Mouse (Mus musculus) embryo, embryonic 10.5 days (tissue): ENCODE results near the gene Gstp3.
"Not testable (repeated sequence)": the region's sequence is repeated elsewhere in the genome, so short reads cannot be mapped to it uniquely, and the experiment has no call there.

Experiments used
- DNase-seq: peaks from one replicate; pipeline ENCODE4 v3.0.0-alpha.2; 2015; ENCODE audit warnings: low spot score

Gstp3 gene

GRCm38 (mm10) chr19:4089128-4089527 is 29.8 kb upstream of the Gstp3 start:
- no peak for DNase-seq

GRCm38 (mm10) chr19:4088146-4088545 is 28.8 kb upstream of the Gstp3 start:
- DNase-seq = no peak

- DNase-seq = no peak
Measured at GRCm38 (mm10) chr19:4087090-4087489, 27.7 kb upstream of the Gstp3 start.

DNA sequence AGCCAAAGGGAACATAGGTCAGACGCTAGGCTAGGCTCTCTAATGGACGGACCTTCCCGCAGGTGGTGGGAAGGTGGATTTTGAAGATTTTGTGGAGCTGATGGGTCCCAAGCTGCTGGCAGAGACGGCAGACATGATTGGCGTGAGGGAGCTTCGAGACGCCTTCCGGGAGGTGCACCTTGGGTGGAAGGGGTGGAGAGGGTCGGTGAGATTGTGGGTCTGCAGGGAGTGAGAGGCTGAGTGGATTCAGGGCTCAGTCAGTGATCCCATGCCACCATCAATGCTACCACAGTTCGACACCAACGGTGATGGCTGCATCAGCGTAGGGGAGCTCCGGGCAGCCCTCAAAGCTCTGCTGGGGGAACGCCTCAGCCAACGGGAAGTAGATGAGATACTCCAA is 26.8 kb upstream of the Gstp3 start:
- no peak for DNase-seq

GRCm38 (mm10) chr19:4084984-4085383 is 25.6 kb upstream of the Gstp3 start:
- DNase-seq = no peak

GRCm38 (mm10) chr19:4083826-4084225 is 24.5 kb upstream of the Gstp3 start:
- DNase-seq = no peak

GRCm38 (mm10) chr19:4083316-4083715 is 23.9 kb upstream of the Gstp3 start:
- DNase-seq = no peak

DNA sequence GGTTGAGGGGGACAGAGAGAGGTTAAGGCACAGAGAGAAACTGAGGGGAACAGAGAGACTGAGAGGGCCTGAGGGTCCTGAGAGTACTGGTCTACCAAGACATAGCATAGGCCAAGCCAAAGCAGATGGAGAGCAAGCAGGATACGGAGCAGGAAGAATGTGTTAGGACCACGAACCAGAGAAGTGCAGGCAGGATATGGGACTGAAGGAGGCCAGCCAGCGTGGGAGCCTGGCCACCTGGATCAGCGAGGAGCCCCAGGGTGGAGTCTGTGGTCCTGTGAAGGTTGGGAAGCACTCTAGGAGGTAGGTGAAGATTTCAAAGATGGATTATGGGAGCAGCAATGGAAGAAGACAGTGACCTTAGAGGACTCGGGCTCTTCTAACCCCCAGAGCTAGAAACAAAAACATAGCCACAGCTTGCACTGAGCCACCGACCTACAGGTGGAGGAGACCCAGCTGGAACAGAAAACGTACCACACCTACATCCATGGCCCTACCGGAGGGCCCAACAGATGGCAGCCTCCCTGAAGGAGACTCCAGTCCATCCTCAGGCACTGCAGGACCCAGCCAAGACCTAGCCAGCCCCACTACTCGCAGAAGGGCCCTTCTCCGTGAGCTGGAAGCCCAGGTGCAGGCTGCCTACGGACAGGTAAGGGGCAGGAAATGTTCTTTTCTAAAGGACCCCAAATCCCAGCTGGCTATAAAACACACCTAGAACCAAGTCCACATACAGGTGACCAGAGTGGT is 23.0 kb upstream of the Gstp3 start:
- no peak for DNase-seq

GRCm38 (mm10) chr19:4081394-4081793 is 22.0 kb upstream of the Gstp3 start, which contains the start of gene Cabp2:
Gene Cabp2, plus strand, starts transcription at chr19:4081578.
- no peak for DNase-seq

- no peak for DNase-seq
Measured at GRCm38 (mm10) chr19:4080511-4081009, 21.2 kb upstream of the Gstp3 start.

- DNase-seq = no peak
Measured at GRCm38 (mm10) chr19:4079594-4079993, 20.2 kb upstream of the Gstp3 start.

DNA sequence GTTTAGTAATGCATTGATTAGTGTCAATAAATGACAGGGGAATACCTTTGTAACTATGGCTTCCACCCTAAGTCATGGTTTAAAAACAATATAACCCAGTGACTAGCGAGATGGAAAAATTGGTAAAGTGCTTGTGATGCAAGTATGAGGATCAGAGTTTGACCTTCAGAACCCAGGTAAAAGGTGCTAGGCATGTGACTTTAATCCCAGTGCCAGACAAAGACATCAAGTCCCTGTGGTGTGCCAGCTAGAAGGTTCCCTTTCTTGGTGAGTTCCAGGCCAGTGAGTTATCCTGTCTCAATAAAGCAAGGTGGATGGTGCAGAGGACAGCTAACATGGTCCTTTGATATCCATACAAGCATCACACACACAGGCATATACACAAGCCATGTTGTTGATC is 16.2 kb upstream of the Gstp3 start:
- DNase-seq = no peak

DNA sequence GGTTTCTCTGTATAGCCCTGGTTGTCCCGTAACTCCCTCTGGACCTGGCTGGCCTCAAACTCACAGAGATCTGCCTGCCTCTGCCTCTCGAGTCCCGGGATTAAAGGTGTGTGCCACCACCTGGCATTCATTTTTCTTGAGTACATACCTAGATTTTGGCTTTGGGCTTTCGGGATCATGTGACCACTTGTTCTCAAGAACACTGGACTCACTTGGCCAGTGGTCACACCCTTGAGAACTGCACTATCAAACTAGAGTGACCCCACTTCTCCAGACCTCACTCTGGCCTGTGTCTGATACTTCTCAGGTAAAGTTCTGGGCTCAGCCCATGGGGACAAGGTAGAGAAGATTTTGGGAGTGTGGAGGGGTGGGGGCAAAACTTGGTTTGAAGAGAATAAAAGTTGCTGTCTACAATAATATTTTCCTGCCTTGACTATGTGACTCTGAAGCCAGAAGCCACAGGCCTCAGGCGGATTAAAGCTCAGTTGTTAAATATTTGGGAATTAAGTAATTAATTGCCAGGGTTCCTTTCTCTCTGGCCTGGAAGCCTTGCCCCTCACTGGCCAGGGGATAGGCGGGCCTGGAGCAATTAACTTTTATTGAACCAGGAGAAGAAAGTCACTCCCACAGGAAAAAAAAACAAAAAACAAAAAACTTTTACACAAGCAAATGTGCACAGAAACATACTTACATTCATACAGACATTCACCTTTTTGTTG is 13.5 kb upstream of the Gstp3 start:
- DNase-seq = no peak

DNA sequence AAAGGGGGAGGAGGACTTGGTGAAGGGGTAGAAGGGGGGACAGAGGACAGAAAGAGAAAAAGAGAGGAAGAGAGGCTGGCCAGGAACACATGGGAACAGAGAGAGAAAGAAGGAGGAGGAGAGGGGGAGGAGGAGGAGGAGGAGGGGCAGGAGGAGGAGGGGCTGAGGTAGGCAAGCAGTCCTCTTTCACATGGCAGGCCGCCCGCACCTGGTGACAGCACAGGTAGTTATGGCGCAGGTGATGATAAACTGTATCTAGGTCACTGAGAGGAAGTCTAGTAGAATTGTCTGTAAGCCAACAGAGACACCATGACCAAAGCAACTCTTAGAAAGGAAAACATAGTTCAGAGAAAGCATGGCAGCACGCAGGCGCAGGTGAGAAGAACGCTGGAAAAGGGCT is 12.0 kb upstream of the Gstp3 start:
- DNase-seq = no peak

GRCm38 (mm10) chr19:4070756-4071155 is 11.4 kb upstream of the Gstp3 start:
- DNase-seq = no peak

- DNase-seq = no peak
Measured at GRCm38 (mm10) chr19:4070311-4070710, 10.9 kb upstream of the Gstp3 start.

- no peak for DNase-seq
Measured at GRCm38 (mm10) chr19:4068717-4069410, 9.5 kb upstream of the Gstp3 start.

DNA sequence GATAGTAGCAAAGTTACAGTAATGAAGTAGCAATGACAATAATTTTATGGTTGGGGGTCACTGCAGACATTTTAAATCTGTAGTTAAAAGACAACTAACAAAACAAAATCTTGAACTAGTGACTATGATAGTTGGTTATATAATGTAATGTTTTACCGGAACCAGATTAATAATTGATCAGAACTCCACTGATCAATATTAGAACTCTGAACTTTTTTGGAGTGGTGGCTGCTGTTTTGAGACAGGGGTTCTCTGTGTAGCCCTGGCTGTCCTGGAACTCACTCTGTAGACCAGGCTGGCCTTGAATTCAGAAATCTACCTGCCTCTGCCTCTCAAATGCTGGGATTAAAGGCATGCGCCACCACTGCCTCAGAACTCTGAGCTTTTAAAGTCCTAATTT is 8.9 kb upstream of the Gstp3 start:
- not testable (repeated sequence) for DNase-seq

- DNase-seq = no peak
Measured at GRCm38 (mm10) chr19:4066877-4067276, 7.5 kb upstream of the Gstp3 start.

- DNase-seq = no peak
Measured at GRCm38 (mm10) chr19:4066280-4066679, 6.9 kb upstream of the Gstp3 start.

DNA sequence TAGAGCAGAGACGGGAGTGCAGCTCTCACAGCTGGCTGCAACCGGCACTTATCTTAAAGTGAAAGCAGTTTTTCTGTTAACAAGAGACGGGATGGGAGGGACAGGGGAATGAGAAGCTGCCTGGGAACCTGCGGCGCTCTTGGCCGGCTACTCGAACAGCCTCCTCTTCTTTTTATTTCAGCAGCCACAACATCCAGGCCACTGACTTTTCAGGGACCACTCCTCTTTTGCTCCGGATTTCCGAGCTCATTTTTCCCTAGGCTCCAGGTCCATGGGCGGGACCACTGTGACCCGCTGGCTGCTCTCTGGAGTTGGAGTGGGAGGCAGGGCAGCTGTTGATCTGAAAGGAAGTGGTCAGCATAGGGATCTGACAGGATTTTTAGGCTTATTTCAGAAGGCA is 5.1 kb upstream of the Gstp3 start:
- not testable (repeated sequence) for DNase-seq

GRCm38 (mm10) chr19:4063357-4063756 is 4.0 kb upstream of the Gstp3 start:
- not testable (repeated sequence) for DNase-seq
